Mouse (Mus musculus) monocyte, adult 5-6 weeks (primary cell): ENCODE results near the gene Trip12. TPM values are rescaled to one million over a fixed set of nuclear protein-coding genes. Genes with fewer than 3 reads are reported as not detected.
A peak's percentile ranks its signal among the peaks of the same experiment; 100 is the strongest.

Experiments
- ATAC-seq: fragments of 153-309, 156-312 bp; replicated peaks from 2 replicates; pipeline ENCODE4 v1.8.0; 2017; ENCODE audit warnings: mild to moderate bottlenecking; ENCODE audit not compliant: low TSS enrichment, insufficient number of reproducible peaks, severe bottlenecking, poor library complexity, low FRiP score
- total RNA-seq: library from RNA; stranded (forward); fragments of 200-1000, 200-491, 200-594 nt; gene quantifications from 3 replicates; pipeline ENCODE4 v1.2.3, GENCODE M21; 2017

Gene Trip12
- total RNA-seq, 1 experiment from 2014 or later: 226 TPM

- ATAC-seq: no peak
Observed at GRCm38 (mm10) chr1:84700254-84700653, 140.1 kb downstream of the Trip12 start.

DNA sequence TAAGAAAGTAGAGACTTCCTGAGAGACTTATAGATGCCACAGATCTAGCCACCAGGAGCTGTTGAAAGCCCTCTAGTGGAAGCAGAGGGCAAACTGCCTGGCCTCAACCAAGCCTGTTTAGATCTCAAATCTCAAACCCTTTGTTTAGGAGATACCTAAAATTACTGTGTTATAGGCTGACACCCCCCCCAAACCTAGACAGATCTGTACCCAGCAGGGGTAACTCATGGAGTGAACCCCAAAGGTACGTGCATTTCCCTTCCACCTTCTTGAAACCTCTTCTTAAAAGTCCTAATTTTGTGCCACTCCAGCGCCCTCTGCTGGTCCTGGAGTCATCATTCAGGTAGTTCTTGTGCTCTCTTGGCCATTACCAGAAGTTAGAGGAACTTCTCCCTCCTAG is 143.2 kb downstream of the Trip12 start:
- ATAC-seq: no peak

GRCm38 (mm10) chr1:84695517-84696411 is 144.6 kb downstream of the Trip12 start, which contains the start of gene Dner:
Gene Dner (minus strand): TSS chr1:84696221.
- 0 out of 2 replicates have a peak, but pooled peaks have one; percentile 22 for ATAC-seq

DNA sequence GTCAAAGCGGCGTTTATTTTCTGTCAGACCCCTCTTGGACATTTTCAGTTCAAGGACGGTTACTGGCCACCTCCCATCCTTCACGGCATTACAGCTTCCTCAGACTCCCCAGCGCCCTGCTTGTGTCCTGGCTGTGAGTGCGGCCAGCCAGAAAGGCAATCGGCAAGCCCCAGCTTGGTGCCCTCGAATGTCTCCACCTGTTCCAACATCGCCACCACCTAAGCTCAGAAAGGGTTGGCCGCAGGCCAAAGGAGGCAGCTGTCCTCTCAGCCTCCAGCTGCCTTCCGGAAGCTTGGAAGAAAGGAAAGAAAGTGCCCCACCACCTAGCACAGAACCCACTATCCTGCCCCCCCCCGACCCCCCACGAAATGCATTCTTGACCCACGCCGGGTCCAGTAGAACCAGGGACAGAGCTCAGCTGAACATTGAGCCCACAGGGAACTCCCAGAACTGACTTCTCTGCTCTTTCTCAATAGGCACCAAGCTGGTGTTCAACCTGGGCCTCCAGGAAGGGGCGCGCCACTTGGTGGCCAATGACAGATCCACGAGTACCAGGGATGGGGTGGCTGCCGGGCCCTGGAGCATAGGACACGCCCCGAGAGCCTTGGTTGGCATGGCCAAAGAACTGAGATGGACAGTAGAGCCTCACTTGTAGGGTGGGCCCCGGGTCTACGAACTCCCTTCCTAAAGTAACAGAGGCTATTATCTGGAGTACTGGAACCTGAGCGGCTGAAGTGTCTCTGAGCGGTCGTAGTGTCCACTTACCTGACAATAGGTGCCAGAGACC is 145.4 kb downstream of the Trip12 start:
- no peak for ATAC-seq

DNA sequence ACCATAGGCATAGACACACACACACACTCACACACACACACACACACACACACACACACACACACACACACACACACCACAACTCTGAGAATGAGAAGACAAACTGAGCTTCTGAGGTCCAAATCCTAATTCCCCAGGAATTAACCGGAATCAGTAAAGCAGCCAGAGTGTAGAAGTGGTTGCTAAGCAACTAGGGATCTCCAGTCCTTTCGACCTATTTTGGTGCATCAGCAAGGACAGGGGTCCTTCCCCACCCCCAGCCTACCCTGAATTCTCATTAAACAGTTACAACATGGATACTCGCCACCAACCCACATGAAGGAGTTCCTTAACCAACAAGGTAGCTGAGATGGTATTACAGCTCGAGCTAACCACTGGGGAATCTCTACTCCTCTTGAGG is 162.4 kb downstream of the Trip12 start:
- ATAC-seq: no peak

Other genes starting within 250 kb of the Trip12 start
- 0.29 TPM in 1 of 3 replicates, not detected in the others for gene Dner, start 144.3 kb downstream of the Trip12 start, total RNA-seq
- 1.5 TPM in 1 of 3 replicates, not detected in the others for gene Fbxo36, start 675 bp downstream of the Trip12 start, total RNA-seq
- 0.29 TPM in 1 of 3 replicates, not detected in the others for gene Slc16a14, start 94.6 kb upstream of the Trip12 start, total RNA-seq